Mouse (Mus musculus) kidney, postnatal 25 days (tissue): ENCODE results near the gene Rnase4.

Experiments used
- DNase-seq, 2 experiments: peaks; one replicate each; pipeline ENCODE4 v3.0.0; 2021; ENCODE audit warnings: mixed read lengths in 2 of 2

Rnase4 gene

GRCm38 (mm10) chr14:51129624-51129975 is 38.7 kb downstream of the Rnase4 start:
- DNase-seq = no peak

GRCm38 (mm10) chr14:51130315-51130940 is 39.6 kb downstream of the Rnase4 start:
- no peak for DNase-seq

GRCm38 (mm10) chr14:51131086-51131815 is 40.4 kb downstream of the Rnase4 start:
- DNase-seq = no peak

GRCm38 (mm10) chr14:51132372-51132771 is 41.5 kb downstream of the Rnase4 start:
- no peak for DNase-seq

GRCm38 (mm10) chr14:51140342-51140741 is 49.5 kb downstream of the Rnase4 start:
- DNase-seq = no peak

- no peak for DNase-seq
Measured at GRCm38 (mm10) chr14:51142119-51142518, 51.2 kb downstream of the Rnase4 start.

- DNase-seq = no peak
Measured at GRCm38 (mm10) chr14:51142568-51142967, 51.7 kb downstream of the Rnase4 start.

- no peak for DNase-seq
Measured at GRCm38 (mm10) chr14:51143287-51143686, 52.4 kb downstream of the Rnase4 start.

GRCm38 (mm10) chr14:51143937-51144336 is 53.1 kb downstream of the Rnase4 start:
- DNase-seq = no peak

GRCm38 (mm10) chr14:51144451-51144850 is 53.6 kb downstream of the Rnase4 start:
- no peak for DNase-seq

GRCm38 (mm10) chr14:51145521-51145920 is 54.6 kb downstream of the Rnase4 start:
- DNase-seq = no peak

- no peak for DNase-seq
Measured at GRCm38 (mm10) chr14:51146685-51147084, 55.8 kb downstream of the Rnase4 start, which contains the start of gene Rnase1. TSS of gene Rnase1 (minus strand) at chr14:51146785.

GRCm38 (mm10) chr14:51148006-51148405 is 57.1 kb downstream of the Rnase4 start:
- no peak for DNase-seq

- no peak for DNase-seq
Measured at GRCm38 (mm10) chr14:51149164-51149563, 58.3 kb downstream of the Rnase4 start.

- no peak for DNase-seq
Measured at GRCm38 (mm10) chr14:51150206-51150831, 59.4 kb downstream of the Rnase4 start.

- DNase-seq = no peak
Measured at GRCm38 (mm10) chr14:51152249-51152870, 61.5 kb downstream of the Rnase4 start.
